Mouse (Mus musculus) CH12F3 (cell line): Measurements from ENCODE around the gene Gm17660.
"Not testable (repeated sequence)": the region's sequence is repeated elsewhere in the genome, so short reads cannot be mapped to it uniquely, and the experiment has no call there.

Experiments
- in situ Hi-C: fragments of 300-500 bp; cut with MboI; formaldehyde crosslinking; loops from 2 replicates; pipeline ENCODE4 v1.14.3; 2020; ENCODE audit warnings: low sequenced_read_pairs

Gene Gm17660

GRCm38 (mm10) chr5:104043704-104044103 is 33.7 kb downstream of the Gm17660 start:
- in situ Hi-C loops: no loop called here

- in situ Hi-C loops: no loop called here
Measured at GRCm38 (mm10) chr5:104042906-104043305, 34.5 kb downstream of the Gm17660 start.

GRCm38 (mm10) chr5:104039154-104039932 is 38.1 kb downstream of the Gm17660 start:
- in situ Hi-C loops: no loop called here

- in situ Hi-C loops: no loop called here
Measured at GRCm38 (mm10) chr5:104036686-104037085, 40.7 kb downstream of the Gm17660 start.

GRCm38 (mm10) chr5:104035824-104036223 is 41.6 kb downstream of the Gm17660 start:
- in situ Hi-C loops: no loop called here

GRCm38 (mm10) chr5:104035066-104035465 is 42.3 kb downstream of the Gm17660 start:
- in situ Hi-C loops: no loop called here

GRCm38 (mm10) chr5:104032434-104033097 is 44.8 kb downstream of the Gm17660 start:
- in situ Hi-C loops: no loop called here

GRCm38 (mm10) chr5:104025245-104025854 is 52.1 kb downstream of the Gm17660 start:
- in situ Hi-C loops: no loop called here

GRCm38 (mm10) chr5:104024762-104025161 is 52.6 kb downstream of the Gm17660 start:
- in situ Hi-C loops: no loop called here

GRCm38 (mm10) chr5:104024193-104024592 is 53.2 kb downstream of the Gm17660 start:
- in situ Hi-C loops: not testable (repeated sequence)

GRCm38 (mm10) chr5:104023289-104024020 is 54.0 kb downstream of the Gm17660 start:
- in situ Hi-C loops: no loop called here

- in situ Hi-C loops: no loop called here
Measured at GRCm38 (mm10) chr5:104022558-104022957, 54.9 kb downstream of the Gm17660 start.

GRCm38 (mm10) chr5:104021597-104022378 is 55.6 kb downstream of the Gm17660 start, which contains the start of gene Hsd17b11:
Gene Hsd17b11 (minus strand): TSS chr5:104021919.
- in situ Hi-C loops: no loop called here
